Mouse (Mus musculus): Measurements from ENCODE around the gene Muc2. TPM values are rescaled to one million over a fixed set of nuclear protein-coding genes. Genes with fewer than 3 reads are reported as not detected.

The Muc2 gene
- polyA plus RNA-seq, 1 experiment from 2014 or later = 0.36 TPM

- ATAC-seq (ENCODE audit: low FRiP score) (no peak), DNase-seq (ENCODE audit: low spot score) (no peak)
- Histone ChIP-seq H3K4me3 (replicated peaks; ENCODE audit: low read length) (no peak overlapping the region), H3K9ac (no peak overlapping the region), H3K27ac (no peak overlapping the region), H3K36me3 (replicated peaks; ENCODE audit: control insufficient read depth, insufficient read depth) (no peaks in the 10 kb centered on the region), H3K9me3 (ENCODE audit: control insufficient read depth, low read length) (no peaks in the 10 kb centered on the region), H3K27me3 (ENCODE audit: control insufficient read depth, insufficient read depth, low read length) (no peaks in the 10 kb centered on the region), H3K4me2 (replicated peaks) (no peak overlapping the region), H3K4me1 (replicated peaks; ENCODE audit: control insufficient read depth, insufficient read depth, low read length) (no peaks in the 10 kb centered on the region)
- WGBS = 86% methylated on average over 7 of the region's 7 CpGs
These were observed 57.4 kb downstream of the Muc2 start for GRCm38 (mm10) chr7:141747451-141748100.

- Histone ChIP-seq H3K36me3 (replicated peaks; ENCODE audit: control insufficient read depth, insufficient read depth) (no peaks in the 10 kb centered on the region), H3K9ac (no peak overlapping the region), H3K27ac (no peak overlapping the region), H3K27me3 (ENCODE audit: control insufficient read depth, insufficient read depth, low read length) (no peaks in the 10 kb centered on the region), H3K4me3 (replicated peaks; ENCODE audit: low read length) (no peak overlapping the region), H3K4me1 (replicated peaks; ENCODE audit: control insufficient read depth, insufficient read depth, low read length) (no peaks in the 10 kb centered on the region), H3K4me2 (replicated peaks) (no peak overlapping the region), H3K9me3 (ENCODE audit: control insufficient read depth, low read length) (no peaks in the 10 kb centered on the region)
- no peak for ATAC-seq (ENCODE audit: low FRiP score)
- DNase-seq (ENCODE audit: low spot score) = no peak
- 79% methylated on average over 6 of the region's 6 CpGs for WGBS
These were observed 62.4 kb downstream of the Muc2 start for GRCm38 (mm10) chr7:141752513-141752912.

GRCm38 (mm10) chr7:141755831-141756230, 65.7 kb downstream of the Muc2 start:
- ATAC-seq (ENCODE audit: low FRiP score) (no peak), DNase-seq (ENCODE audit: low spot score) (peak; percentile 87)
- 53% methylated on average over 4 of the region's 4 CpGs for WGBS
- Histone ChIP-seq H3K36me3 (replicated peaks; ENCODE audit: control insufficient read depth, insufficient read depth) (no peaks in the 10 kb centered on the region), H3K4me3 (replicated peaks; ENCODE audit: low read length) (no peak overlapping the region), H3K4me2 (replicated peaks) (no peak overlapping the region), H3K4me1 (replicated peaks; ENCODE audit: control insufficient read depth, insufficient read depth, low read length) (no peaks in the 10 kb centered on the region), H3K9me3 (ENCODE audit: control insufficient read depth, low read length) (no peaks in the 10 kb centered on the region), H3K9ac (no peak overlapping the region), H3K27me3 (ENCODE audit: control insufficient read depth, insufficient read depth, low read length) (no peaks in the 10 kb centered on the region), H3K27ac (no peak overlapping the region)

- no peak overlapping the region for H3K4me2 ChIP-seq (replicated peaks)
- DNase-seq (ENCODE audit: low spot score) (no peak), ATAC-seq (ENCODE audit: low FRiP score) (no peak)
- H3K27me3 ChIP-seq (ENCODE audit: control insufficient read depth, insufficient read depth, low read length) = no peaks in the 10 kb centered on the region
- H3K9ac ChIP-seq = no peak overlapping the region
- WGBS = 83% methylated on average over 4 of the region's 4 CpGs
- no peaks in the 10 kb centered on the region for H3K4me1 ChIP-seq (replicated peaks; ENCODE audit: control insufficient read depth, insufficient read depth, low read length)
- H3K36me3 ChIP-seq (replicated peaks; ENCODE audit: control insufficient read depth, insufficient read depth) = no peaks in the 10 kb centered on the region
- H3K27ac ChIP-seq = no peak overlapping the region
- no peak overlapping the region for H3K4me3 ChIP-seq (replicated peaks; ENCODE audit: low read length)
- H3K9me3 ChIP-seq (ENCODE audit: control insufficient read depth, low read length) = no peaks in the 10 kb centered on the region
These were observed 68.2 kb downstream of the Muc2 start for GRCm38 (mm10) chr7:141758291-141758690.

- no peak overlapping the region for H3K4me3 ChIP-seq (replicated peaks; ENCODE audit: low read length)
- ATAC-seq (ENCODE audit: low FRiP score) (no peak), DNase-seq (ENCODE audit: low spot score) (no peak)
- H3K36me3 ChIP-seq (replicated peaks; ENCODE audit: control insufficient read depth, insufficient read depth) = no peaks in the 10 kb centered on the region
- WGBS = 95% methylated on average over 3 of the region's 3 CpGs
- no peaks in the 10 kb centered on the region for H3K4me1 ChIP-seq (replicated peaks; ENCODE audit: control insufficient read depth, insufficient read depth, low read length)
- no peak overlapping the region for H3K4me2 ChIP-seq (replicated peaks)
- no peaks in the 10 kb centered on the region for H3K9me3 ChIP-seq (ENCODE audit: control insufficient read depth, low read length)
- H3K9ac ChIP-seq = no peak overlapping the region
- H3K27ac ChIP-seq = no peak overlapping the region
- H3K27me3 ChIP-seq (ENCODE audit: control insufficient read depth, insufficient read depth, low read length) = no peaks in the 10 kb centered on the region
These were observed 80.4 kb downstream of the Muc2 start for GRCm38 (mm10) chr7:141770521-141770920.

GRCm38 (mm10) chr7:141770988-141771387, 80.8 kb downstream of the Muc2 start:
- no peak overlapping the region for H3K27ac ChIP-seq
- DNase-seq (ENCODE audit: low spot score) (no peak), ATAC-seq (ENCODE audit: low FRiP score) (no peak)
- no peaks in the 10 kb centered on the region for H3K27me3 ChIP-seq (ENCODE audit: control insufficient read depth, insufficient read depth, low read length)
- H3K9me3 ChIP-seq (ENCODE audit: control insufficient read depth, low read length) = no peaks in the 10 kb centered on the region
- H3K36me3 ChIP-seq (replicated peaks; ENCODE audit: control insufficient read depth, insufficient read depth) = no peaks in the 10 kb centered on the region
- WGBS = 87% methylated on average over 8 of the region's 8 CpGs
- H3K9ac ChIP-seq = no peak overlapping the region
- no peak overlapping the region for H3K4me2 ChIP-seq (replicated peaks)
- no peak overlapping the region for H3K4me3 ChIP-seq (replicated peaks; ENCODE audit: low read length)
- no peaks in the 10 kb centered on the region for H3K4me1 ChIP-seq (replicated peaks; ENCODE audit: control insufficient read depth, insufficient read depth, low read length)

GRCm38 (mm10) chr7:141772058-141772557, 82.0 kb downstream of the Muc2 start:
- Histone ChIP-seq H3K36me3 (replicated peaks; ENCODE audit: control insufficient read depth, insufficient read depth) (no peaks in the 10 kb centered on the region), H3K27me3 (ENCODE audit: control insufficient read depth, insufficient read depth, low read length) (no peaks in the 10 kb centered on the region), H3K9ac (no peak overlapping the region), H3K4me1 (replicated peaks; ENCODE audit: control insufficient read depth, insufficient read depth, low read length) (no peaks in the 10 kb centered on the region), H3K27ac (no peak overlapping the region), H3K9me3 (ENCODE audit: control insufficient read depth, low read length) (no peaks in the 10 kb centered on the region), H3K4me2 (replicated peaks) (no peak overlapping the region), H3K4me3 (replicated peaks; ENCODE audit: low read length) (no peak overlapping the region)
- ATAC-seq (ENCODE audit: low FRiP score) (no peak), DNase-seq (ENCODE audit: low spot score) (no peak)
- WGBS = 88% methylated on average over 1 of the region's 1 CpGs

GRCm38 (mm10) chr7:141774855-141775254, 84.7 kb downstream of the Muc2 start:
- Histone ChIP-seq H3K4me2 (replicated peaks) (no peak overlapping the region), H3K27ac (no peak overlapping the region), H3K4me1 (replicated peaks; ENCODE audit: control insufficient read depth, insufficient read depth, low read length) (no peaks in the 10 kb centered on the region), H3K27me3 (ENCODE audit: control insufficient read depth, insufficient read depth, low read length) (no peaks in the 10 kb centered on the region), H3K9ac (no peak overlapping the region), H3K36me3 (replicated peaks; ENCODE audit: control insufficient read depth, insufficient read depth) (no peaks in the 10 kb centered on the region), H3K4me3 (replicated peaks; ENCODE audit: low read length) (no peak overlapping the region), H3K9me3 (ENCODE audit: control insufficient read depth, low read length) (no peaks in the 10 kb centered on the region)
- DNase-seq (ENCODE audit: low spot score) (no peak), ATAC-seq (ENCODE audit: low FRiP score) (no peak)
- 97% methylated on average over 2 of the region's 2 CpGs for WGBS

GRCm38 (mm10) chr7:141776199-141776598, 86.1 kb downstream of the Muc2 start:
- Histone ChIP-seq H3K27me3 (ENCODE audit: control insufficient read depth, insufficient read depth, low read length) (no peaks in the 10 kb centered on the region), H3K9me3 (ENCODE audit: control insufficient read depth, low read length) (no peaks in the 10 kb centered on the region), H3K36me3 (replicated peaks; ENCODE audit: control insufficient read depth, insufficient read depth) (no peaks in the 10 kb centered on the region), H3K9ac (no peak overlapping the region), H3K27ac (no peak overlapping the region), H3K4me2 (replicated peaks) (no peak overlapping the region), H3K4me1 (replicated peaks; ENCODE audit: control insufficient read depth, insufficient read depth, low read length) (no peaks in the 10 kb centered on the region), H3K4me3 (replicated peaks; ENCODE audit: low read length) (no peak overlapping the region)
- 91% methylated on average over 5 of the region's 5 CpGs for WGBS
- no peak for DNase-seq (ENCODE audit: low spot score)
- ATAC-seq (ENCODE audit: low FRiP score) = no peak

All from hindbrain, embryonic 14.5 days (tissue).